Mouse (Mus musculus): Measurements from ENCODE around the gene Lcorl. TPM values are rescaled to one million over a fixed set of nuclear protein-coding genes. Genes with fewer than 3 reads are reported as not detected.

Gene Lcorl
- 56.2 TPM for polyA plus RNA-seq (2014; fragmentation: Illumina TruSeq; extraction: RNeasy Lipid Tissue Mini Kit (QIAGEN cat#74804); ENCODE audit: low read depth, low replicate concordance)

GRCm38 (mm10) chr5:45857254-45858011, at the start of gene Lcorl:
Gene Lcorl (minus strand): TSS chr5:45857615.

GRCm38 (mm10) chr5:45669598-45670279, 187.7 kb downstream of the Lcorl start, which contains the start of gene Ncapg:
Gene Ncapg (plus strand): TSS chr5:45669919.

Other genes starting within 250 kb of the Lcorl start
- gene Fam184b, start 218.0 kb downstream of the Lcorl start, polyA plus RNA-seq (2014; fragmentation: Illumina TruSeq; extraction: RNeasy Lipid Tissue Mini Kit (QIAGEN cat#74804); ENCODE audit: low read depth, low replicate concordance): not detected
- gene Ncapg, start 187.7 kb downstream of the Lcorl start, polyA plus RNA-seq (2014; fragmentation: Illumina TruSeq; extraction: RNeasy Lipid Tissue Mini Kit (QIAGEN cat#74804); ENCODE audit: low read depth, low replicate concordance): 7.2 TPM